Mouse (Mus musculus): ENCODE results near the gene Rhof. TPM values are rescaled to one million over a fixed set of nuclear protein-coding genes. Genes with fewer than 3 reads are reported as not detected.

Gene Rhof
- 69.0 TPM for total RNA-seq (2023)

GRCm38 (mm10) chr5:123132308-123133071, at the start of gene Rhof:
Gene Rhof (minus strand): TSS chr5:123132692.

GRCm38 (mm10) chr5:123169284-123169683, 36.8 kb upstream of the Rhof start, which contains the start of gene Psmd9:
Gene Psmd9 (plus strand): TSS chr5:123169413.

GRCm38 (mm10) chr5:123142161-123143157, 10.0 kb upstream of the Rhof start, which contains the start of gene Setd1b:
Gene Setd1b (plus strand): TSS chr5:123142193.

GRCm38 (mm10) chr5:123068115-123068514, 64.4 kb downstream of the Rhof start, which contains the start of gene Tmem120b:
Gene Tmem120b (plus strand): TSS chr5:123068415.

Other genes starting within 250 kb of the Rhof start
- 87.6 TPM for gene Kdm2b, start 142.9 kb downstream of the Rhof start, total RNA-seq (2023)
- gene Orai1, start 117.6 kb downstream of the Rhof start, total RNA-seq (2023) = 85.6 TPM
- gene Morn3, start 85.7 kb downstream of the Rhof start, total RNA-seq (2023) = not detected
- gene Tmem120b, start 64.3 kb downstream of the Rhof start, total RNA-seq (2023) = 7.9 TPM
- 97.1 TPM for gene Setd1b, start 9.5 kb upstream of the Rhof start, total RNA-seq (2023)
- 28.8 TPM for gene Psmd9, start 36.7 kb upstream of the Rhof start, total RNA-seq (2023)
- gene Hpd, start 50.0 kb upstream of the Rhof start, total RNA-seq (2023) = not detected
- 1.9 TPM for gene Wdr66, start 119.4 kb upstream of the Rhof start, total RNA-seq (2023)
- 18.7 TPM for gene Bcl7a, start 211.1 kb upstream of the Rhof start, total RNA-seq (2023)